Mouse (Mus musculus): ENCODE measurements around the gene Bcl2l11. TPM values are rescaled to one million over a fixed set of nuclear protein-coding genes. Genes with fewer than 3 reads are reported as not detected.
A peak's percentile ranks its signal among the peaks of the same experiment; 100 is the strongest.

Gene Bcl2l11
- polyA plus RNA-seq, 1 experiment from 2014 or later: 7.4 TPM

- H3K4me2 ChIP-seq (ENCODE audit: low read length): no peak overlapping the region
- H3K9ac ChIP-seq (ENCODE audit: low read depth, low read length): no peak overlapping the region
- no peak overlapping the region for H3K4me3 ChIP-seq (ENCODE audit: low read depth, low read length)
- H3K9me3 ChIP-seq (replicated peaks; ENCODE audit: control insufficient read depth, low read length, poor library complexity, severe bottlenecking): no peaks in the 10 kb centered on the region
- ATAC-seq: no peak
- no peak overlapping the region for H3K27ac ChIP-seq (ENCODE audit: low read length)
- H3K4me1 ChIP-seq (ENCODE audit: control insufficient read depth, insufficient read depth, low read length): peaks cover 10% of the 10 kb centered on the region
- no peaks in the 10 kb centered on the region for H3K27me3 ChIP-seq (ENCODE audit: control insufficient read depth, insufficient read depth, low read depth, low read length)
- H3K36me3 ChIP-seq (ENCODE audit: control insufficient read depth, insufficient read depth, low read length): no peaks in the 10 kb centered on the region
- WGBS: 83% methylated on average over 12 of the region's 12 CpGs
Observed at GRCm38 (mm10) chr2:128156557-128157412, 30.9 kb downstream of the Bcl2l11 start.

DNA sequence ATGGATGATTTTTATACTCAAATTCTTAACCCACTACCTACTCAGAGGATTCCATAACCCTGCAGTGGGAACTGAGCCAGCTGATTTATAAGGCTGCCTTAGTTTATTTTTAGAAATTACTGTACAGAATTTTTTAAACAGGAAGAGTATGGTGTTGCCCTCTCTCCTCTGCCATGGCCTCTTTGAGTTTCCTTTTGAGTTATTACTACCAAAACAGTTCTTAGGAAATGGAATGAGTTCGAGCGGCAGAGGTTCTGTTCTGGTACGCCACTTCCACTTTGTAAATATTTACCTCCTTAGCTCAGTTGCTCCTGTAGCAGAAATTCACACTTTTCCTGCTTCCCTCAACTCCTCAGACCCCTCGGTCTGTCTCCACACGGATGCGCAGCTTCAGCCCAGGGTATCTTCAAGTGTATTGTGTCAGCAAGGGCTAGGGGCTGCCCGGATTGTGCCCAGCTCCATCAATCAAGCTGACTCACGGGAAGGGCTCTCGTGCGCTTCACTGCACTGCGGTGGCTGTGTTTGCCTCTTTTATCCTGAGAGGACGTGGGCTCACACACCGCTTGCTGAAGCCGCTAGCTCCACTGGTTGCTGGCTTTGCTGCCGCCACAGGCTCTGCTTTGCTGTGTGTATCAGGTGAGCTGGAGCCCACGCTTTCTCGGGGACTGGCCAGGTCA lies 33.0 kb downstream of the Bcl2l11 start:
- H3K4me2 ChIP-seq (ENCODE audit: low read length): no peak overlapping the region
- no peak for ATAC-seq
- H3K9ac ChIP-seq (ENCODE audit: low read depth, low read length): no peak overlapping the region
- H3K27me3 ChIP-seq (ENCODE audit: control insufficient read depth, insufficient read depth, low read depth, low read length): no peaks in the 10 kb centered on the region
- no peaks in the 10 kb centered on the region for H3K9me3 ChIP-seq (replicated peaks; ENCODE audit: control insufficient read depth, low read length, poor library complexity, severe bottlenecking)
- no peak overlapping the region for H3K27ac ChIP-seq (ENCODE audit: low read length)
- H3K36me3 ChIP-seq (ENCODE audit: control insufficient read depth, insufficient read depth, low read length): no peaks in the 10 kb centered on the region
- H3K4me3 ChIP-seq (ENCODE audit: low read depth, low read length): no peak overlapping the region
- WGBS: 66% methylated on average over 17 of the region's 17 CpGs
- peaks cover 7% of the 10 kb centered on the region for H3K4me1 ChIP-seq (ENCODE audit: control insufficient read depth, insufficient read depth, low read length)

- Histone ChIP-seq H3K9ac (ENCODE audit: low read depth, low read length) (no peak overlapping the region), H3K27ac (ENCODE audit: low read length) (no peak overlapping the region), H3K36me3 (ENCODE audit: control insufficient read depth, insufficient read depth, low read length) (no peaks in the 10 kb centered on the region), H3K27me3 (ENCODE audit: control insufficient read depth, insufficient read depth, low read depth, low read length) (no peaks in the 10 kb centered on the region), H3K9me3 (replicated peaks; ENCODE audit: control insufficient read depth, low read length, poor library complexity, severe bottlenecking) (no peaks in the 10 kb centered on the region), H3K4me3 (ENCODE audit: low read depth, low read length) (no peak overlapping the region), H3K4me1 (ENCODE audit: control insufficient read depth, insufficient read depth, low read length) (peaks cover 7% of the 10 kb centered on the region), H3K4me2 (ENCODE audit: low read length) (no peak overlapping the region)
- ATAC-seq: no peak
- 78% methylated on average over 7 of the region's 7 CpGs for WGBS
Observed at GRCm38 (mm10) chr2:128159619-128160125, 33.8 kb downstream of the Bcl2l11 start.

DNA sequence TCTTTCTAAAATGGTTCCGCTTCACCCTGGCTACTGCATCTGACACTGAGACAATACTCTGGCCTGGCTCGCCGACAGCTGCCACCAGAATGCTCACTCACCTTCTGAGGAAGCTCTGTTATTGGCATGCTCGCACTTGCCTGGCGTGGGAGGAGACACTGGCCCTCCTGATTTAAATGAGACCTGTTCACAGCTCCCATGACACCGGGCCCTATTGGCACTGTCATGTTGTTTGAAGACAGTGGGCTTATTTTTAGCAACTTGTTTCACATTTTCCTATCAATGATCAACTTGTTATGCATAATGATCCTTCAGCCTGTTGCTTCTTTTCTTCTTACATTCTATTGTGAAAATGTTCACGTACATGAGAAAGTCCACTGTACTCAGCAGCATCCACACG lies 37.3 kb downstream of the Bcl2l11 start:
- ATAC-seq: no peak
- H3K27me3 ChIP-seq (ENCODE audit: control insufficient read depth, insufficient read depth, low read depth, low read length): no peaks in the 10 kb centered on the region

GRCm38 (mm10) chr2:128166623-128167423 lies 41.0 kb downstream of the Bcl2l11 start:
- no peak overlapping the region for H3K27ac ChIP-seq (ENCODE audit: low read length)
- WGBS: 57% methylated on average over 13 of the region's 13 CpGs
- H3K4me1 ChIP-seq (ENCODE audit: control insufficient read depth, insufficient read depth, low read length): no peaks in the 10 kb centered on the region
- no peak overlapping the region for H3K4me2 ChIP-seq (ENCODE audit: low read length)
- no peak overlapping the region for H3K9ac ChIP-seq (ENCODE audit: low read depth, low read length)
- no peaks in the 10 kb centered on the region for H3K27me3 ChIP-seq (ENCODE audit: control insufficient read depth, insufficient read depth, low read depth, low read length)
- no peaks in the 10 kb centered on the region for H3K36me3 ChIP-seq (ENCODE audit: control insufficient read depth, insufficient read depth, low read length)
- no peaks in the 10 kb centered on the region for H3K9me3 ChIP-seq (replicated peaks; ENCODE audit: control insufficient read depth, low read length, poor library complexity, severe bottlenecking)
- no peak overlapping the region for H3K4me3 ChIP-seq (ENCODE audit: low read depth, low read length)
- ATAC-seq: peak; percentile 64; the same call in 1 of the 2 replicates

More for the DNA sequence above, 37.3 kb downstream of the Bcl2l11 start:
- H3K9me3 ChIP-seq (replicated peaks; ENCODE audit: control insufficient read depth, low read length, poor library complexity, severe bottlenecking): no peaks in the 10 kb centered on the region
- H3K36me3 ChIP-seq (ENCODE audit: control insufficient read depth, insufficient read depth, low read length): no peaks in the 10 kb centered on the region
- no peak overlapping the region for H3K4me2 ChIP-seq (ENCODE audit: low read length)
- no peak overlapping the region for H3K4me3 ChIP-seq (ENCODE audit: low read depth, low read length)
- H3K9ac ChIP-seq (ENCODE audit: low read depth, low read length): no peak overlapping the region
- no peaks in the 10 kb centered on the region for H3K4me1 ChIP-seq (ENCODE audit: control insufficient read depth, insufficient read depth, low read length)
- WGBS: 83% methylated on average over 8 of the region's 8 CpGs
- H3K27ac ChIP-seq (ENCODE audit: low read length): no peak overlapping the region

DNA sequence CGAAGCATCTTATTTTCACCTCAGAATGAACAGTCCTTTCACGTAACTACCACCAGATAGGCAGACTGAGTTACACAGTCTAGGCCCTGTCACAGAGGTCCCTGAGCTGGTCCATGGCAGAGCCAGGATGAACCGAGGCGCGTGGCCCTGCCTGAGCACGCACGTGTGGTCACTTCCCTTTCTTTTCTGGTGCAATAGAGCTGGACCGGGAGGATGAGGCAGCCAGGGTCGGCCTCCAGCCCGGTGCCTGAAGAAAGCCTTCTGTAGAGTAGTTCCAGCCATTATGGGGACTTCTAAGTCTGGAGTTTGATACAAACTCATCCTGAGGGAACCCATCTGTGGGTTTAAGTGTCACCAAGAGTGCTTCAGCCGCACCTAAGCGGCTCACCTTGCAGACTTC lies 42.1 kb downstream of the Bcl2l11 start:
- no peak for ATAC-seq
- Histone ChIP-seq H3K36me3 (ENCODE audit: control insufficient read depth, insufficient read depth, low read length) (no peaks in the 10 kb centered on the region), H3K4me1 (ENCODE audit: control insufficient read depth, insufficient read depth, low read length) (no peaks in the 10 kb centered on the region), H3K9ac (ENCODE audit: low read depth, low read length) (no peak overlapping the region), H3K27ac (ENCODE audit: low read length) (no peak overlapping the region), H3K9me3 (replicated peaks; ENCODE audit: control insufficient read depth, low read length, poor library complexity, severe bottlenecking) (no peaks in the 10 kb centered on the region), H3K4me2 (ENCODE audit: low read length) (no peak overlapping the region), H3K4me3 (ENCODE audit: low read depth, low read length) (no peak overlapping the region), H3K27me3 (ENCODE audit: control insufficient read depth, insufficient read depth, low read depth, low read length) (no peaks in the 10 kb centered on the region)
- 95% methylated on average over 12 of the region's 12 CpGs for WGBS

DNA sequence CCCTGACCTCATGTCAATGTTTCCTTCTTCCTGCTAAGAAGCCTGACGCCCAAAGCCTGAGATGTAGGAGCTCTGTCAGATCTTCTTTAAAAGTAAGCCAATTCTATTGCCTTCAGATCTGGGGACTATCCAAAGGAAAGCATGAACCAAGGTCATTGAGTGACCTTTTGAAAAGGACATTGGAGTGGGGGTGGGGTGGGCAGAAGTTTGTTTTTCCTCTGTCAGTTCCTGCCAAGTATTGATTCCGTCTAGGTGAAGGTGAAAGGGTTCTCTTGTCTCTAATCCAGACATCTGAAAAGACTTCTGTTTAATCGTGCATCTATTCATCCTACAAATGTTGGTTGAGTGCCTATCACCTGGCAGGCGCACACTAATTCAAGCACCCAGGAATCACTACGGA lies 43.6 kb downstream of the Bcl2l11 start:
- no peak overlapping the region for H3K4me2 ChIP-seq (ENCODE audit: low read length)
- no peaks in the 10 kb centered on the region for H3K4me1 ChIP-seq (ENCODE audit: control insufficient read depth, insufficient read depth, low read length)
- 78% methylated on average over 5 of the region's 5 CpGs for WGBS
- no peaks in the 10 kb centered on the region for H3K36me3 ChIP-seq (ENCODE audit: control insufficient read depth, insufficient read depth, low read length)
- no peaks in the 10 kb centered on the region for H3K9me3 ChIP-seq (replicated peaks; ENCODE audit: control insufficient read depth, low read length, poor library complexity, severe bottlenecking)
- H3K27ac ChIP-seq (ENCODE audit: low read length): no peak overlapping the region
- H3K4me3 ChIP-seq (ENCODE audit: low read depth, low read length): no peak overlapping the region
- no peak for ATAC-seq
- H3K9ac ChIP-seq (ENCODE audit: low read depth, low read length): no peak overlapping the region
- no peaks in the 10 kb centered on the region for H3K27me3 ChIP-seq (ENCODE audit: control insufficient read depth, insufficient read depth, low read depth, low read length)

DNA sequence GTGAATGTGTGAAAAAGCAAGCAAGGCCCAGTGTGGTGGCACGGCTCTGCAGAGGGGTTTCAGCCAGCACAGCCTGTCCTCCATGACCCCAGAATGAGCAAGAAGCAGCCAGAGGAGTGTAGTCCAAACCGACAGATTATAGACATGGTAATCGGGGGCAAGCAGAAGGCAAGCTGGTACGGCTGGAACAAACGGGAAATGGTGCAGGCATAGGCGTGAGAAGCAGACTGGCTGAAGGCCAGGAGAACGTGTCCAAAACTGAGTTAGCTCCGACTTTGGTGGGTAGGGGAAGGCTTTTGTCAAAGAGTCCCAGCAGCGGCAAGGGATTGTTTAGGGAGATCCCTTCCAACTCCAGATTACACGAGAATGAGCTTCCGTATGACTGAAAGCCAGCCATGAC lies 44.1 kb downstream of the Bcl2l11 start:
- 75% methylated on average over 11 of the region's 11 CpGs for WGBS
- Histone ChIP-seq H3K4me3 (ENCODE audit: low read depth, low read length) (no peak overlapping the region), H3K4me2 (ENCODE audit: low read length) (no peak overlapping the region), H3K27ac (ENCODE audit: low read length) (no peak overlapping the region), H3K4me1 (ENCODE audit: control insufficient read depth, insufficient read depth, low read length) (no peaks in the 10 kb centered on the region), H3K9ac (ENCODE audit: low read depth, low read length) (no peak overlapping the region), H3K9me3 (replicated peaks; ENCODE audit: control insufficient read depth, low read length, poor library complexity, severe bottlenecking) (no peaks in the 10 kb centered on the region), H3K27me3 (ENCODE audit: control insufficient read depth, insufficient read depth, low read depth, low read length) (no peaks in the 10 kb centered on the region), H3K36me3 (ENCODE audit: control insufficient read depth, insufficient read depth, low read length) (no peaks in the 10 kb centered on the region)
- ATAC-seq: no peak
